8 mouse cellular contexts compared by ENCODE assay signal in genomic region chr13:45538532-45539204, GRCm38 (mm10). TPM values are rescaled to one million over a fixed set of nuclear protein-coding genes. Genes with fewer than 3 reads are reported as not detected.
DNase-seq lines count a peak whose midpoint lies in the region; ATAC-seq and TF ChIP-seq lines count a peak whose summit lies in the region.

No protein-coding gene starts in this region.

- TF ChIP-seq RAD21 in CH12.LX (IDR thresholded peaks at IDR 0.05; ENCODE audit: low read depth, low read length) = peak; percentile 81

- TF ChIP-seq CTCF in CH12.LX (conservative IDR thresholded peaks at IDR 0.05 in 1 of 2, IDR thresholded peaks at IDR 0.05 in 1 of 2; ENCODE audit: low read depth in 2 of 2, low read length in 2 of 2) = peak in 1 of 2 experiments; percentile 98; a peak in 2 of 4 replicates
- peak; percentile 99 for TF ChIP-seq CTCF in brain, embryonic 14.5 days (IDR thresholded peaks at IDR 0.05; ENCODE audit: borderline replicate concordance, extremely low read depth, insufficient read depth, insufficient read length)

- H3K27me3 ChIP-seq in CH12.LX (replicated peaks) = no peaks in the 10 kb centered on the region
- 0 out of 2 replicates have a peak, but pooled peaks cover 3% of the 10 kb centered on the region for H3K27me3 ChIP-seq in forebrain, embryonic 12.5 days
- H3K27me3 ChIP-seq in heart, embryonic 14.5 days (ENCODE audit: control insufficient read depth, insufficient read depth, low read length) = no peaks in the 10 kb centered on the region
- H3K27me3 ChIP-seq in kidney, embryonic 16.5 days (ENCODE audit: insufficient read depth, low read length) = no peaks in the 10 kb centered on the region
- H3K27me3 ChIP-seq in myocyte (ENCODE audit: control insufficient read depth, insufficient read depth, insufficient read length) = no peaks in the 10 kb centered on the region

- no peak overlapping the region for H3K27ac ChIP-seq in CH12.LX (ENCODE audit: insufficient read depth, low read depth)
- peak overlapping the region; percentile 78 for H3K27ac ChIP-seq in forebrain, embryonic 12.5 days
- peak overlapping the region; percentile 71 for H3K27ac ChIP-seq in heart, embryonic 14.5 days (replicated peaks in 1 of 2; ENCODE audit: control insufficient read depth in 1 of 2, insufficient read depth in 1 of 2, low read depth in 2 of 2, low read length in 2 of 2)
- H3K27ac ChIP-seq in kidney, embryonic 16.5 days (ENCODE audit: low read length) = 0 out of 2 replicates have a peak overlapping the region, but pooled peaks have one; percentile 16

- no peak overlapping the region for H3K9ac ChIP-seq in CH12.LX (ENCODE audit: insufficient read depth, low read depth)
- H3K9ac ChIP-seq in forebrain, embryonic 12.5 days = peak overlapping the region; percentile 60
- peak overlapping the region; percentile 65 for H3K9ac ChIP-seq in heart, embryonic 14.5 days (ENCODE audit: low read length)
- H3K9ac ChIP-seq in kidney, embryonic 16.5 days (replicated peaks; ENCODE audit: low read length) = peak overlapping the region; percentile 45

- TF ChIP-seq POLR2A in CH12.LX (IDR thresholded peaks at IDR 0.05; ENCODE audit: low read depth, low read length) = no peak
- TF ChIP-seq POLR2A in brain, embryonic 14.5 days (IDR thresholded peaks at IDR 0.05; ENCODE audit: borderline replicate concordance, extremely low read depth, insufficient read depth, insufficient read length, poor library complexity, severe bottlenecking) = no peak
- TF ChIP-seq POLR2A in myocyte (IDR thresholded peaks at IDR 0.05; ENCODE audit: insufficient read length, low read depth) = no peak

- H3ac ChIP-seq in myocyte (ENCODE audit: control insufficient read depth, insufficient read length) = no peak overlapping the region

- H3K36me3 ChIP-seq in CH12.LX (replicated peaks in 1 of 2; ENCODE audit: control insufficient read depth in 1 of 2, insufficient read depth in 1 of 2, low read length in 1 of 2) (peaks cover 0 to 7% of the 10 kb centered on the region in 2 experiments), myocyte (ENCODE audit: control insufficient read depth, insufficient read depth) (no peaks in the 10 kb centered on the region)
- no peaks in the 10 kb centered on the region for H3K36me3 ChIP-seq in forebrain, embryonic 12.5 days (replicated peaks)
- H3K36me3 ChIP-seq in heart, embryonic 14.5 days (ENCODE audit: control insufficient read depth, insufficient read depth, low read length) = peaks cover 59% of the 10 kb centered on the region
- no peaks in the 10 kb centered on the region; the same call in none of the 2 replicates for H3K36me3 ChIP-seq in kidney, embryonic 16.5 days (ENCODE audit: insufficient read depth, low read length)

- H3K79me2 ChIP-seq in CH12.LX (replicated peaks; ENCODE audit: control insufficient read depth, extremely low read depth, insufficient read depth, poor library complexity, severe bottlenecking) (no peaks in the 10 kb centered on the region), myocyte (ENCODE audit: control insufficient read depth, insufficient read depth) (no peaks in the 10 kb centered on the region)

- peak overlapping the region; percentile 73 for H3K4me2 ChIP-seq in CH12.LX (ENCODE audit: insufficient read depth, low read depth, poor library complexity, severe bottlenecking)
- peak overlapping the region; percentile 65 for H3K4me2 ChIP-seq in forebrain, embryonic 12.5 days
- H3K4me2 ChIP-seq in heart, embryonic 14.5 days (ENCODE audit: low read length) = peak overlapping the region; percentile 64
- H3K4me2 ChIP-seq in kidney, embryonic 16.5 days (replicated peaks; ENCODE audit: low read depth, low read length) = peak overlapping the region; percentile 69
- H3K4me2 ChIP-seq in myocyte (ENCODE audit: low read depth) = peak overlapping the region; percentile 30

- TF ChIP-seq EP300 in CH12.LX (IDR thresholded peaks at IDR 0.05; ENCODE audit: low read length) = no peak

- H3K4me1 ChIP-seq in CH12.LX (ENCODE audit: control insufficient read depth in 1 of 2, insufficient read depth in 2 of 2) = peaks cover 0 to 10% of the 10 kb centered on the region in 2 experiments; a peak in 1 of 4 replicates
- peaks cover 9% of the 10 kb centered on the region for H3K4me1 ChIP-seq in forebrain, embryonic 12.5 days
- H3K4me1 ChIP-seq in heart, embryonic 14.5 days (ENCODE audit: control insufficient read depth in 2 of 2, insufficient read depth in 2 of 2, low read length in 2 of 2) = peaks cover 36 to 56% of the 10 kb centered on the region in 2 experiments
- H3K4me1 ChIP-seq in kidney, embryonic 16.5 days (ENCODE audit: insufficient read depth, low read length) = peaks cover 12% of the 10 kb centered on the region

- no peak overlapping the region for H3K4me3 ChIP-seq in CH12.LX (replicated peaks in 1 of 3; ENCODE audit: low read depth in 2 of 3, low read length in 2 of 3, poor library complexity in 1 of 3)
- peak overlapping the region; percentile 40 for H3K4me3 ChIP-seq in forebrain, embryonic 12.5 days (replicated peaks)
- H3K4me3 ChIP-seq in heart, embryonic 14.5 days (ENCODE audit: control insufficient read depth in 1 of 2, insufficient read depth in 1 of 2, low read depth in 1 of 2, low read length in 2 of 2) = peak overlapping the region; percentile 30 to 32; a peak in 3 of 4 replicates
- H3K4me3 ChIP-seq in kidney, embryonic 16.5 days (ENCODE audit: low read length) = peak overlapping the region; percentile 38
- no peak overlapping the region for H3K4me3 ChIP-seq in myocyte

- peak; percentile 40 for DNase-seq in CH12.LX (ENCODE audit: extremely low read depth)
- DNase-seq in brain, embryonic 14.5 days (ENCODE audit: low read depth) = peak; percentile 97
- DNase-seq in liver = peak; percentile 66
- DNase-seq in testis, postnatal 14 days (ENCODE audit: low spot score) = peak; percentile 28

- dilution Hi-C loops in CH12.LX (cut with MboI; ENCODE audit: extremely low pct_ligation_motif_present, extremely low pct_unique_long_range_greater_than_20kb, low sequenced_read_pairs) = no loop called here

- in situ Hi-C loops in CH12.LX (cut with MboI; ENCODE audit: low pct_ligation_motif_present, low pct_unique_long_range_greater_than_20kb, low sequenced_read_pairs) = loop anchor here (25.0 kb wide), 2 partner anchors 624 to 1124 kb away; partner anchors contain the start of gene Fam8a1

- ATAC-seq in forebrain, embryonic 12.5 days (ENCODE audit: low FRiP score) = peak; percentile 94
- ATAC-seq in heart, embryonic 14.5 days (ENCODE audit: insufficient number of reproducible peaks, insufficient read depth, low FRiP score, low read depth) = peak; percentile 65
- peak; percentile 89 for ATAC-seq in kidney, embryonic 16.5 days (ENCODE audit: low FRiP score, low TSS enrichment)

- 39% methylated on average over 8 of the region's 10 CpGs for WGBS in forebrain, embryonic 12.5 days
- WGBS in heart, embryonic 14.5 days = 13% methylated on average over 10 of the region's 10 CpGs
- 24% methylated on average over 10 of the region's 10 CpGs for WGBS in kidney, embryonic 16.5 days

- no peaks in the 10 kb centered on the region for H3K9me3 ChIP-seq in CH12.LX (replicated peaks; ENCODE audit: low read length)
- H3K9me3 ChIP-seq in forebrain, embryonic 12.5 days = no peaks in the 10 kb centered on the region
- H3K9me3 ChIP-seq in heart, embryonic 14.5 days (ENCODE audit: control insufficient read depth, low read length) = no peaks in the 10 kb centered on the region
- H3K9me3 ChIP-seq in kidney, embryonic 16.5 days (ENCODE audit: low read length) = no peaks in the 10 kb centered on the region

TF ChIP-seq in CH12.LX, 34 proteins besides CTCF, POLR2A, EP300 and RAD21:
- TF ChIP-seq IRF4 (IDR thresholded peaks at IDR 0.05; ENCODE audit: low read depth, low read length) (0 out of 2 replicates have a peak, but pooled peaks have one; percentile 13), ELF1 (IDR thresholded peaks at IDR 0.05; ENCODE audit: low read depth, low read length) (peak; percentile 37; the same call in 1 of the 2 replicates), NELFE (IDR thresholded peaks at IDR 0.05; ENCODE audit: low read depth, low read length) (0 out of 2 replicates have a peak, but pooled peaks have one; percentile 36), MEF2A (IDR thresholded peaks at IDR 0.05; ENCODE audit: borderline replicate concordance, low read depth, low read length) (no peak), ZC3H11A (IDR thresholded peaks at IDR 0.05; ENCODE audit: low read depth, low read length) (peak; percentile 28; the same call in 1 of the 2 replicates), SMC3 (IDR thresholded peaks at IDR 0.05; ENCODE audit: low read depth, low read length) (peak; percentile 59), E2F4 (IDR thresholded peaks at IDR 0.05; ENCODE audit: insufficient replicate concordance, low read depth, low read length) (no peak), MAX (IDR thresholded peaks at IDR 0.05; ENCODE audit: low read length) (peak; percentile 38; the same call in 1 of the 2 replicates)
TF ChIP-seq in CH12.LX: peak in this region for 6.

TF ChIP-seq in myocyte, 11 proteins besides CTCF, POLR2A, EP300 and RAD21:
- TF ChIP-seq E2F4 (IDR thresholded peaks at IDR 0.05; ENCODE audit: insufficient read depth) (no peak), TCF12 (IDR thresholded peaks at IDR 0.05; ENCODE audit: insufficient read depth, poor library complexity, severe bottlenecking) (no peak), MYOD1 (IDR thresholded peaks at IDR 0.05; ENCODE audit: control insufficient read depth in 1 of 3, insufficient read length in 2 of 3, low read depth in 2 of 3) (no peak), TCF3 (IDR thresholded peaks at IDR 0.05; ENCODE audit: insufficient read length, low read depth) (no peak), SRF (IDR thresholded peaks at IDR 0.05; ENCODE audit: control insufficient read depth, insufficient read length, low read depth) (no peak), POLR2AphosphoS2 (IDR thresholded peaks at IDR 0.05; ENCODE audit: insufficient read length, low read depth) (no peak), MAX (IDR thresholded peaks at IDR 0.05; ENCODE audit: low read depth) (no peak), REST (IDR thresholded peaks at IDR 0.05; ENCODE audit: insufficient read depth, insufficient read length) (no peak), MYOG (IDR thresholded peaks at IDR 0.05; ENCODE audit: control insufficient read depth in 1 of 3, insufficient read depth in 1 of 3, insufficient read length in 2 of 3, low read depth in 2 of 3) (no peak), USF1 (IDR thresholded peaks at IDR 0.05; ENCODE audit: low read depth) (no peak), CEBPB (IDR thresholded peaks at IDR 0.05; ENCODE audit: insufficient read depth, poor library complexity, severe bottlenecking) (no peak)

RNA-seq across cellular contexts. Expression of gene Gmpr, which starts 31.4 kb away (rescaled TPM):
- total RNA-seq in CH12.LX (2012; rRNA removed) = 0.21 and 0.55 TPM in 2 replicates
- 0.72 and 1.0 TPM in 2 replicates for total RNA-seq in CH12.LX (2014; rRNA removed)
- polyA plus RNA-seq in CH12.LX (2012; ENCODE audit: insufficient read length, low read depth) = 2.2 and 2.4 TPM in 2 replicates
- 16.8 and 19.9 TPM in 2 replicates for polyA plus RNA-seq in brain, embryonic 14.5 days (2012; rRNA removed)
- polyA plus RNA-seq in forebrain, embryonic 12.5 days (2016; fragmentation: Nextera tagmentation; extraction: Ambion mirVana) = 13.6 and 14.4 TPM in 2 replicates
- polyA plus RNA-seq in heart, embryonic 14.5 days (2014; fragmentation: Nextera tagmentation; extraction: Ambion mirVana) = 202 and 210 TPM in 2 replicates
- polyA plus RNA-seq in kidney, embryonic 16.5 days (2015; fragmentation: Nextera tagmentation; extraction: Ambion mirVana) = 56.6 and 62.4 TPM in 2 replicates
- 41.6 TPM for polyA plus RNA-seq in myocyte (2012; fragmentation: generic; extraction: Trizol)

Comparison
In these comparisons a context has a peak if more than half of its experiments do, and no peak if none do; other contexts are left out.
1. DNase-seq: peak in every context shown above with its lines; median percentile 97 in brain, embryonic 14.5 days; 66 in liver; 40 in CH12.LX; 28 in testis, postnatal 14 days.
2. H3K4me3 ChIP-seq: peak in forebrain, embryonic 12.5 days (single experiment), heart, embryonic 14.5 days (2 of 2) and kidney, embryonic 16.5 days (single experiment); none in CH12.LX (0 of 3) and myocyte (single experiment).
3. Peak in every context shown above with its lines, with median percentiles within 50 percentile points of each other: H3K4me2 ChIP-seq and ATAC-seq.